Mouse (Mus musculus): ENCODE measurements around the gene Dppa3. TPM values are rescaled to one million over a fixed set of nuclear protein-coding genes. Genes with fewer than 3 reads are reported as not detected.

Gene Dppa3
- total RNA-seq, 2 experiments from 2014 or later = not detected

- no peak for DNase-seq (ENCODE audit: low spot score in 2 of 2)
These were observed 41.5 kb downstream of the Dppa3 start for GRCm38 (mm10) chr6:122667715-122668114.

GRCm38 (mm10) chr6:122668823-122669222 lies 42.6 kb downstream of the Dppa3 start:
- DNase-seq (ENCODE audit: low spot score in 2 of 2) = no peak

GRCm38 (mm10) chr6:122669406-122670200 lies 43.4 kb downstream of the Dppa3 start:
- peak; percentile 94 to 100 for DNase-seq (ENCODE audit: low spot score in 2 of 2)

GRCm38 (mm10) chr6:122670201-122670551 lies 44.0 kb downstream of the Dppa3 start:
- no peak for DNase-seq (ENCODE audit: low spot score in 2 of 2)

- peak in 1 of 2 experiments; percentile 54 for DNase-seq (ENCODE audit: low spot score in 2 of 2)
These were observed 44.6 kb downstream of the Dppa3 start for GRCm38 (mm10) chr6:122670841-122671240.

- DNase-seq (ENCODE audit: low spot score in 2 of 2) = no peak
These were observed 46.5 kb downstream of the Dppa3 start for GRCm38 (mm10) chr6:122672746-122673145.

Other genes with a start within 250 kb of the Dppa3 start
- gene Rimklb, start 127.6 kb upstream of the Dppa3 start, total RNA-seq (2021) = 10 to 100 TPM; 58.1 to 58.7 TPM
- not detected for gene Mfap5, start 120.6 kb upstream of the Dppa3 start, total RNA-seq (2021)
- not detected for gene Aicda, start 72.6 kb upstream of the Dppa3 start, total RNA-seq (2021)
- 1 to 10 TPM in 1 of 2 experiments, under 1 TPM in 1; 0.97 to 1.4 TPM for gene Apobec1, start 24.0 kb upstream of the Dppa3 start, total RNA-seq (2021)
- not detected for gene Gdf3, start 16.3 kb upstream of the Dppa3 start, total RNA-seq (2021)
- not detected for gene Nanog, start 81.1 kb downstream of the Dppa3 start, total RNA-seq (2021)
- 100 to 1,000 TPM; 110 to 113 TPM for gene Slc2a3, start 175.2 kb downstream of the Dppa3 start, total RNA-seq (2021)
- 10 to 100 TPM; 29.1 to 29.9 TPM for gene Foxj2, start 193.5 kb downstream of the Dppa3 start, total RNA-seq (2021)
- under 1 TPM; 0.38 to 0.79 TPM for gene C3ar1, start 229.8 kb downstream of the Dppa3 start, total RNA-seq (2021)
- gene Necap1, start 248.1 kb downstream of the Dppa3 start, total RNA-seq (2021) = 100 to 1,000 TPM; 212 to 213 TPM

Data from layer of hippocampus, adult 18-20 months (tissue).